Mouse (Mus musculus): ENCODE results near the gene Top2a. TPM values are rescaled to one million over a fixed set of nuclear protein-coding genes. Genes with fewer than 3 reads are reported as not detected.

Top2a gene
- polyA plus RNA-seq, 1 experiment from 2014 or later = 354 TPM

DNA sequence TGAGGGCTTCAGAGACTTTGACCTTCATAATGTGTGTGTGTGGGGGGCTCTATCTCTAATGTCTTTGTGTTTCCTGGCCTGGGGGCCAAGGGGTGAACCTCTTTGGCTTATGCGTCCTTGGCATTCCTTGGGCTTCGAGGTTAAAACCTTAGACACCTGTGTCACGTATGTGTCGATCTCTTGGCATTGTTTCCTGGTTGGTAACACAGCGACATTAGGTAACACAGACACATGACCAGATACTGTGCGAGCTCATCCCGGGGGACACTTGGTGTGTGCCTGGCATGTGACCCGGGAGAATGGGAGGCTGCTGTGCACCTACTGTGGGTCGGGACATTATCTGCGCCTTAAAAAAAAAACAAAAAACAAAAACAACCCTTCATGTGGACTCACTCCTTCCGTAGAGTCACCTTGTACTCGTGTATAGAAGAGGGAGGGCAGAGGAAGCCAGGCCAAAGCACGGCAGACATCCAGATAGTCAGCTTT is 70.1 kb downstream of the Top2a start:
- peak overlapping the region; percentile 28; the same call in 1 of the 2 replicates for H3K4me3 ChIP-seq
- WGBS = 39% methylated on average over 13 of the region's 13 CpGs
- no peak for DNase-seq (ENCODE audit: low spot score)
- no peaks in the 10 kb centered on the region for H3K9me3 ChIP-seq (replicated peaks)
- H3K36me3 ChIP-seq = peaks cover 71% of the 10 kb centered on the region
- peaks cover 71% of the 10 kb centered on the region for H3K4me1 ChIP-seq
- peak overlapping the region; percentile 78 for H3K27ac ChIP-seq
- H3K27me3 ChIP-seq (ENCODE audit: low read depth, poor library complexity, severe bottlenecking) = no peaks in the 10 kb centered on the region

DNA sequence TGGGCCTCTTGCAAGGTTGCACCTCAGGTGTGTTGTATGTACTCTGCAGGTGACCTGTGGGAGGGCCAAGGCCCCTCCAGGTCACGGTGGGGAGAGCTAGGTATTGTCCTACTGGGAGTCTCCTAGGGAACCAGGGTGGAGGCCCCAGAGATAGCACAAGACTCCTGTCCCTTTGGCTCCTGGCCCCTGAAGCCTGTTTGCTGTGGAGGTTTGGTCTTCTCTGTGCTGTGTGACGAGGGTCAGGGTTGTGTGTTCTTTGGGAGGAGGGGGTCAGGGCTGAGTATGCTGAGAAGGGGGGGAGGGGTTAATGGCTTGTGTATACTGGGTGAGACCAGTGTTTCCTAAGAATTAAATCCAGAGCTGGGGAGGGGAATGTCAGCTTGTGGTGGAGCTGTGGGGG is 70.6 kb downstream of the Top2a start:
- no peaks in the 10 kb centered on the region for H3K27me3 ChIP-seq (ENCODE audit: low read depth, poor library complexity, severe bottlenecking)
- no peak for DNase-seq (ENCODE audit: low spot score)

DNA sequence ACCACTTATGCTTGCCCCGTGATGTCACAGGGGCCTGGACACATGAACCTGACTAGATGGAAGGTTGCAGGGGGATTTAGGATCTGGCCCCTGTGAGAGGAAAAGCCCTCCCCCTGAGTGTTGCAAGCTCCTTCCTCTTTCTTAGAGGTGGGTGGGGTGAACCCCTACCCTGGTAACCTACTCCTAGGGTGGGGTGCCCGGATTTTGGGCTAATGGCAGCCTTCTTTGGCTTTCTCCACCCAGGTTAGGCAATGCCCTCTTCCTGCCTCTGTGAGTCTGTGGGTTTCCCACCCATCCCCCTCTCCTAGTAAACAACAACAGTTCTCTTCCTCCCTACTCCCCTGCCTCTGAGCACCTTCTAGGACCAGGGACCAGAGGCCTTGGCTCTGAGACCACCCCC is 71.3 kb downstream of the Top2a start:
- Histone ChIP-seq H3K4me3 (no peak overlapping the region), H3K9me3 (replicated peaks) (no peaks in the 10 kb centered on the region)

More for the DNA sequence above, 70.6 kb downstream of the Top2a start:
- H3K27ac ChIP-seq = peak overlapping the region; percentile 78
- no peaks in the 10 kb centered on the region for H3K9me3 ChIP-seq (replicated peaks)
- peak overlapping the region; percentile 28; the same call in 1 of the 2 replicates for H3K4me3 ChIP-seq
- peaks cover 68% of the 10 kb centered on the region for H3K4me1 ChIP-seq
- WGBS = 8% methylated on average over 2 of the region's 2 CpGs
- H3K36me3 ChIP-seq = peaks cover 71% of the 10 kb centered on the region

DNA sequence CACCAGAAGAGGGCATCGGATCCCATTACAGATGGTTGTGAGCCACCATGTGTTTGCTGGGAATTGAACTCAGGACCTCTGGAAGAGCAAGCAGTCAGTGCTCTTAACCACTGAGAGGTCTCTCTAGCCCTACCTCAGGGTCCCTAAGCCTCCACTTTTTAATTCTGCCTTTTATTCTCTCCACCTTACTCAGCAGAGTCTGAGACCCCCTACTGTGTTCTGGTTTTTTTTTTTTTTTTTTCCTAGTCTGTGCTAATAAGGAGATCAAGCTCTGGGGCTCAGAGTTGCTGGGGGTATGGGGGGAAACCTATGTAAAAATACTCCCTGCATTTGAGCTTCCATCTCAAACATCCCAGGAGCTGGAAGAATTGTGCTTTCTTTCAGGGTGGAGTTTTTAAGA is 71.9 kb downstream of the Top2a start:
- peaks cover 70% of the 10 kb centered on the region for H3K36me3 ChIP-seq
- H3K27me3 ChIP-seq (ENCODE audit: low read depth, poor library complexity, severe bottlenecking) = no peaks in the 10 kb centered on the region
- no peaks in the 10 kb centered on the region for H3K9me3 ChIP-seq (replicated peaks)
- WGBS = 87% methylated on average over 1 of the region's 1 CpGs
- no peak for DNase-seq (ENCODE audit: low spot score)
- peaks cover 74% of the 10 kb centered on the region for H3K4me1 ChIP-seq
- no peak overlapping the region for H3K4me3 ChIP-seq
- H3K27ac ChIP-seq = no peak overlapping the region

More for the DNA sequence above, 71.3 kb downstream of the Top2a start:
- Histone ChIP-seq H3K27me3 (ENCODE audit: low read depth, poor library complexity, severe bottlenecking) (no peaks in the 10 kb centered on the region), H3K36me3 (peaks cover 70% of the 10 kb centered on the region), H3K4me1 (peaks cover 68% of the 10 kb centered on the region), H3K27ac (peak overlapping the region; percentile 78)
- no peak for DNase-seq (ENCODE audit: low spot score)
- WGBS = 71% methylated on average over 2 of the region's 2 CpGs

DNA sequence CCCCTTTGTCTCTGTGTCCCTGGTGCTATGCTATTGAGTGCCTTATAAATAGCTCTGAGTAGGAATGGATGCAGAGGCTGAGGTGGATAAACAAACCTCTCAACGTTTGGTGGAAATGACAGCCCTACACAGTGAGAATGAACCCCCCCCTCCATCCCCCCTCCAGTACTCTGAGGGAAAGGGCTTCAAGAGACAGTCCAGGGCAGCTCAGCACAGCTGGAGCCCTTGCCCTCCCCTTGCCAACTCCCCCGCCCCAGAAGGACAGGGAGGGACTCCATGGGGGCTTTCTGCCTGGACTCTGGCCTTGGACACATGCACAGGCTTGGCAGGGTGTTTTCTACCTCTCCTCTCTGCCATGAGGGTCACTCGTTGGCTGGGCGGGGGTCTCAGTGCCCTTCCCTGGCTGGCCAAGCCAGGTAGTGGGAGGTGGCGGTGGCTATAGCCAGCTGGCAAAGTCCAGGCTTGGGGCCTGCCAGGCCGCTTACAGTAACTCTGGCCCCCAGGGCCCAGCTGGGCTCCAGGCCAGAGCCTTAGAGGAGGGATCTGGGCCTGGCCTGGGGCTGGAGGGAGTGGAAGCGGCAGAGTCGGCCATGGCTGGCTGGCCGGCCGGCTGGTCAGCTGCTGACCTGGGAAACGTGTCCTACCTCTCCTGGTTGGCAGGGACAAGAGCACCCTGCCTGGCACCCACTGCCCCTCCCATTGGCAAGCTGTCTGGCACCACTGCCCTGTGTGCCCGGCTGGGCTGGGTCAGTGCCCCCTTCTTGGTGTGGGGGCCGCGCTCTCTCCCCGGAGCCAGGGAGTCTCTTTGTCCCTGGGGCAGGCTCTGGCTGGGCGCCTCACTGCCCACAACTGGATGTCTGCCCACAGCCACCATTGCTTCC is 72.7 kb downstream of the Top2a start:
- Histone ChIP-seq H3K27me3 (ENCODE audit: low read depth, poor library complexity, severe bottlenecking) (no peaks in the 10 kb centered on the region), H3K27ac (peak overlapping the region; percentile 66), H3K4me1 (peaks cover 76% of the 10 kb centered on the region), H3K4me3 (0 out of 2 replicates have a peak overlapping the region, but pooled peaks have one; percentile 10), H3K36me3 (peaks cover 65% of the 10 kb centered on the region), H3K9me3 (replicated peaks) (no peaks in the 10 kb centered on the region)
- DNase-seq (ENCODE audit: low spot score) = no peak
- 80% methylated on average over 16 of the region's 16 CpGs for WGBS

DNA sequence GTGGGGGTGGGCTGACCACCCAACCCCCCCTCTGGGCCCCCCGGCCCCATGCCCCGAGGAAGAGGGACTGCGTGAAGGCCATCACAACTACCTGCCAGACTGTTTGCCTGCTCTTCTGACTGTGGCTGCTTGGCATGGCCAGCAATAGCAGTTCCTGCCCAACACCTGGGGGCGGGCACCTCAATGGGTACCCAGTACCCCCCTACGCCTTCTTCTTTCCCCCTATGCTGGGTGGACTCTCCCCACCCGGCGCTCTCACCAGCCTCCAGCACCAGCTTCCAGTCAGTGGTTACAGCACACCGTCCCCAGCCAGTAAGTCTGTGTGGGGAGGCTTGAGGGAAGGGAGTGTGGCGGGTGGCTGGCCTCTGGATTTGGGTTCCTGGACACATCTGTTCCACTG is 73.5 kb downstream of the Top2a start:
- Histone ChIP-seq H3K36me3 (peaks cover 65% of the 10 kb centered on the region), H3K4me1 (peaks cover 76% of the 10 kb centered on the region), H3K27ac (no peak overlapping the region), H3K4me3 (no peak overlapping the region), H3K9me3 (replicated peaks) (no peaks in the 10 kb centered on the region), H3K27me3 (ENCODE audit: low read depth, poor library complexity, severe bottlenecking) (no peaks in the 10 kb centered on the region)
- no peak for DNase-seq (ENCODE audit: low spot score)
- WGBS = 92% methylated on average over 9 of the region's 9 CpGs

DNA sequence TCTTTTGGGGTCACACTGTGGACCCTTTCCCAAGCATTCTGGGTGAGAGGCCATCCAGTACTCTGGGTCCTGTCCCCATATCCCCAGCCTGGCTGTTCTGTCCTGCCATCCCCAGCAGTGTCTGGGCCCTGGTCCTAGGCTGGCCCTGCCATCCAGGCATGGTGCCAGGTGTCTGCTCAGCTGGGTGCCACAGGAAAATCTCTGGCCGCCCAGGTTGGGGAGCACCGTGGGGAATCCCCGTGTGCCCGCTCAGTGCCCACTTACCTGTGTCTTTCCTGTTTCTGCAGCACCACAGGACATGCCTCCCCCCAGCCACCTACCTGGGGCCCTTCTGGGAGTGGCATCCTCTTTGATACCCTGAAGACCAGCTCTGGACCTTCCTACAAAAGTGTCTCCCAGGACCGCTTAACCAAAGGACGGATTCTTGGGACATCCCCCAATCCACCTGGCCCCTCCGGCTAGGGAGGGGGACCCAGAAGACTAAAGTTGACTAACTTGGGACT is 74.0 kb downstream of the Top2a start:
- Histone ChIP-seq H3K9me3 (replicated peaks) (no peaks in the 10 kb centered on the region), H3K4me3 (no peak overlapping the region), H3K27ac (peak overlapping the region; percentile 12; the same call in 1 of the 2 replicates), H3K4me1 (peaks cover 76% of the 10 kb centered on the region), H3K27me3 (ENCODE audit: low read depth, poor library complexity, severe bottlenecking) (no peaks in the 10 kb centered on the region), H3K36me3 (peaks cover 66% of the 10 kb centered on the region)
- DNase-seq (ENCODE audit: low spot score) = no peak
- whole genome bisulfite sequencing = 89% methylated on average over 7 of the region's 7 CpGs

DNA sequence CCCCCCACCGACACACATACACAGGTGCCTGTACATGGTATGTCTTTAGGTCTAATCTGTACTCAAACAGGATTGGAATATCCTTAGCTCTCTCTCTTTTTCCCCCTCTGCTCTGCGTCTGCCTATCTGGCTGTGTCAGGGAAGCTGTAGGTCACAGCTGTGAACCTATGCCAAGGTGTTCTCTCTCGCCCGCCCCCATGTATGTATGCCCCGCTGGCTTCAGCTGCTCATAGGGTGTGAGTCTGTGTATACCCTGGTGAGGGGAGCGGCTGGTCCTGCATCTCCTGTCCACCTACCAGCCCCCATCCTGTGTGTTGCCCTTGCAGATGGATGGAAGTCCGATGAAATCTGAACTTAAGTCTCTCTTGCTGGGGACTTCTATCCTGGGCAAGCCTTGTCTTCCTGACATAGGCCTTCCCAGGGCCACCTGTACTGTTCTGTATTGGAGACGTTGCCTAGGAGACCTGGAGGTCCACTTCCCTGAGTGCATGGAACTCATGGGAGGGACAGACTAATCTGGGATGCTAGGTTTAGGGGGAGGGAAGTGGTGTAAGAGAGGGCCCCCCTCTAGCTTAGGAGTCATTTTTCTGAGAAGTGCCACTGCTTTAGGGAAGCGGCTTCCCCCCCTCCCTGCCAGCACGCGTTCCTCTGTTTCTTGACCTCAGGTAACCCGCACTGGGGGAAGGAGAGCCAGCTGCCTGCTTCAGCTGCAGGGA is 74.6 kb downstream of the Top2a start:
- peaks cover 76% of the 10 kb centered on the region for H3K4me1 ChIP-seq
- no peaks in the 10 kb centered on the region for H3K27me3 ChIP-seq (ENCODE audit: low read depth, poor library complexity, severe bottlenecking)
- H3K4me3 ChIP-seq = no peak overlapping the region
- H3K27ac ChIP-seq = peak overlapping the region; percentile 12; the same call in 1 of the 2 replicates
- H3K9me3 ChIP-seq (replicated peaks) = no peaks in the 10 kb centered on the region
- WGBS = 79% methylated on average over 12 of the region's 12 CpGs
- DNase-seq (ENCODE audit: low spot score) = no peak
- peaks cover 69% of the 10 kb centered on the region for H3K36me3 ChIP-seq

DNA sequence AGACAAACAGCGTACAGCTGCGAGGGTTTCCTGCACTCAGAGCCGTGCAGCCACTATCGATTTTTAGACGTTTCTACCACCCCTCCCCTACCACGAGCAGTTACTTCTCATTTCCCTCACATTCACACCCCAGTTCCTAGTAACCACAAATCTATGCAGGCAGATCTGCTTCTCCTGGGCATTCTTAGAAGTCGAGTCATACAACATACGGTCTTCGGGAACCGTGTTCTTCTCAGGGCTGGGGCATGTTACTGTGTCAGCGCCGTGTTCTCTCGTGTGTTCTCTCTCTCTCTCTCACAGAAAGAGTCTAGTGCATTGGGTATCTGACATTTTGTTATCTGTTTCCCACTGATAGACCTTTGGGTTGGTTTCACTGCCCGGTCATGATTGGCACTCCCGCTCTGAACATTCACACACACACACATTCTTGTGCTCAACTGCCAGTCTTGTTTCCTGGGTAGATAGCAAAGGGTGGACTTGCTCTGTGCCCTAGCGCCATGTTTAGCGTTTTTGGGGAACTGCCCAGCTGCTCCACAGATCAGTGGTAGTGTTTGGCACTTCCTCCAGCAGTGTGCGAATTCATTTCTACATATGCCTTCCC is 75.9 kb downstream of the Top2a start:
- Histone ChIP-seq H3K36me3 (peaks cover 69% of the 10 kb centered on the region), H3K27ac (no peak overlapping the region), H3K4me1 (peaks cover 76% of the 10 kb centered on the region), H3K9me3 (replicated peaks) (no peaks in the 10 kb centered on the region), H3K27me3 (ENCODE audit: low read depth, poor library complexity, severe bottlenecking) (no peaks in the 10 kb centered on the region), H3K4me3 (no peak overlapping the region)
- 88% methylated on average over 18 of the region's 18 CpGs for WGBS
- no peak for DNase-seq (ENCODE audit: low spot score)

DNA sequence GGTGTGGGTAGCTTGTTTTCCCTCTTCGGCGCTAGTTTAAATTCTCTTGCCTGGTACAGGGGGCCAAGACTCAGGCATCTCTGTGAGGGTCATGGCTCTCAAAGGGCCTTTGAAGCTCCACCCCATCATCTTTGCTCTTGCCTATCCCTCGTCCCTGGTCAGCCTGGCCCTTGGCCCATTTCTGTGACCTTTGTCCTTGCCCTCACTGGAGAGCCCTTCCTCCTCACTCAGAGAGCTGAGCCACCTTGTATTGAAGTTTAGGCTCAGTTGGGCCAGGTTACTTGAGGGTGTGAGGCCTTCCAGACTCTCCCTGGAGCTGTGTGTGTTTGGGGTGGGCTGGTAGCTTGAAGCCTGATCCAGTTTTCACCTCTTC is 78.4 kb downstream of the Top2a start:
- Histone ChIP-seq H3K9me3 (replicated peaks) (no peaks in the 10 kb centered on the region), H3K36me3 (peaks cover 46% of the 10 kb centered on the region), H3K4me3 (no peak overlapping the region), H3K27me3 (ENCODE audit: low read depth, poor library complexity, severe bottlenecking) (no peaks in the 10 kb centered on the region), H3K4me1 (peaks cover 81% of the 10 kb centered on the region), H3K27ac (peak overlapping the region; percentile 95)
- no peak for DNase-seq (ENCODE audit: low spot score)
- WGBS = 51% methylated on average over 3 of the region's 3 CpGs

DNA sequence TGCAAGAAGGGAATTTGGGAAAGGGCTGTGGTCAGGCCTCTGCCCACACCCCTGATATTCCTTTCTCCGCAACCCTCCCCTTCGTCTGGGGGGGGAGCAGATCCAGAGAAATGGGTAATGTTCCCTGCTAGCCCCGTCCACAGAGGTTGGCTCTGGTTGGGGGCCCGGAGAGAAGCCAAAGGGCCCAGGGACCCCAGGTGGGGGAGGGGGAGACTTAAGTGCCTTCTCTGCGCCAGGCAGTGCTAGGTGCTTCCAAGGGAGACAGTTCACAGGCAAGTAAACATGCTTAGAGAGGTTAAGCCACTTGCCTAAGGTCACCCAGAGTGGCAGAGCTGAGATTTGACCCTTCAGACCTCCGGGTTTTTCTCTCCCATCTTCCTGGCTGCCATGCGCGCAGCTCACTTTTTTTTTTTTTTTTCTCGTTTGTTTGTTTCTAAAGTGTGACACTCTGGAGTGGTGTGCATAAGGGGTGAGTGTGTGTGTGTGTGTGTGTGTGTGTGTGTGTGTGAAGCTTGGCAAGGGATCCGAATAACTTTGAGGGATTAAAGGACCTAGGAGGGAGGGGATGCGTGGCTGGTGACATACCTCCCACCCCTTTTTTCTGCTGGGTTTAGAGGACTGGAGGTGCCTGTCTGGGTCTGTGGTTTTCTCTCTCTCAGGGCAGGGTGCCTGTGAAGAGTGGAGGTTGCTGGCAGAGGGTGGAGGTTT is 78.9 kb downstream of the Top2a start:
- no peak overlapping the region for H3K4me3 ChIP-seq
- no peaks in the 10 kb centered on the region for H3K27me3 ChIP-seq (ENCODE audit: low read depth, poor library complexity, severe bottlenecking)
- DNase-seq (ENCODE audit: low spot score) = no peak
- peaks cover 43% of the 10 kb centered on the region for H3K36me3 ChIP-seq
- no peaks in the 10 kb centered on the region for H3K9me3 ChIP-seq (replicated peaks)
- peaks cover 82% of the 10 kb centered on the region for H3K4me1 ChIP-seq
- H3K27ac ChIP-seq = peak overlapping the region; percentile 95
- 31% methylated on average over 11 of the region's 11 CpGs for WGBS
